Mouse (Mus musculus): ENCODE results near the gene Cplane1.

DNA sequence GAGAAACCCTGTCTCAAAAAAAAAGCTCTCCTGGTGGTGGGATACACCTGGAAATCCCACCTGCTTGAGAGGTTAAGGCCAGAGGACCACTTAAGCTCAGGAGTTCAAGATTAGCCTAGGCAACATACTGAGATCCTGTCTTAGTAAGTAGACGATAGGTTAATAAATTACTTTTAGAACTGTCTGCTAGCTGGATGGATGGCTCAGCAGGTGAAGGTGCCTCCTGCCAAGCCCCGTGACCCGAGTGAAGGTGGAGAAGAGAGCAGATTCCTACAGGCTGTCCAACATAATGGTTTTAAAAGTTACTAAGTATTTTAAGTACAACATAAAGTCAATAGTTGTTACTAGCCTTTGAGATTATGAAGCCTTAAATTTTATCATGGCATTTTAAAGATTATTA, 97.0 kb downstream of the Cplane1 start:
- no peak for TF ChIP-seq EP300 (IDR thresholded peaks at IDR 0.05; ENCODE audit: low read depth)
- no peak for TF ChIP-seq CTCF (IDR thresholded peaks at IDR 0.05; ENCODE audit: low read depth)
